Mouse (Mus musculus): Measurements from ENCODE around the gene Ccdc65. TPM values are rescaled to one million over a fixed set of nuclear protein-coding genes. Genes with fewer than 3 reads are reported as not detected.

The Ccdc65 gene
- total and polyA plus RNA-seq, 3 experiments, result 0.13 TPM; not detected in 2

DNA sequence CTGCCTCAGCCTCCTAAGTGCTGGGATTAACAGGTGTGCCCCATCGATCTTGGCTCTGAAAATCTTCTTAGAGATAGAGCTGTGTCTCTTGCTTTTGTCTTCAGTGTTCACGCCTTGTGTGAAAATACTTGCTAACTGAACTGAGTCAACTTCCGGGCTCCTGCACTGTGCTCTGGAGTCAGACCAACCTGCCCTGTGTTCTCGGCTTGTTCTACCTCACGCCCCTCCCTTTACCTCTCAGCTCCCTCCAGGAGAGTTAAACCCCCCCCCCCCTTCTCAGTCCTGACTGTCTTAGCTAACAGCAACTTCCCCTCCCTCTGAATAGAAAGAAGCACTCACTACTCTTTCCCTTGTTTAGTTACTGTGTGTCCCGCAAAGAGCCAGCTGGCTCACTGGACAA is 22.8 kb downstream of the Ccdc65 start:
- DNase-seq (ENCODE audit: low read depth, low spot score), result no peak
- no peak overlapping the region for H3K9ac ChIP-seq (ENCODE audit: control insufficient read depth, low read depth, low read length, poor library complexity, severe bottlenecking)
- H3K27me3 ChIP-seq (ENCODE audit: control insufficient read depth in 1 of 2, insufficient read depth in 2 of 2, low read length in 2 of 2), result no peaks in the 10 kb centered on the region
- no peak overlapping the region for H3K4me3 ChIP-seq (ENCODE audit: control insufficient read depth in 1 of 2, insufficient read depth in 1 of 2, low read depth in 2 of 2, low read length in 2 of 2)
- no peak overlapping the region for H3K27ac ChIP-seq (ENCODE audit: control insufficient read depth, low read depth, low read length)
- no peak for TF ChIP-seq SMC3 (IDR thresholded peaks at IDR 0.05; ENCODE audit: low read depth, low read length)
- no peak for TF ChIP-seq GATA1 (IDR thresholded peaks at IDR 0.05; ENCODE audit: low read depth, low read length)
- TF ChIP-seq E2F4 (IDR thresholded peaks at IDR 0.05; ENCODE audit: borderline replicate concordance, low read depth, low read length), result no peak
- no peak for TF ChIP-seq MAFK (IDR thresholded peaks at IDR 0.05; ENCODE audit: borderline replicate concordance, low read depth, low read length)
- TF ChIP-seq NELFE (IDR thresholded peaks at IDR 0.05; ENCODE audit: low read depth, low read length), result no peak
- no peak for TF ChIP-seq UBTF (IDR thresholded peaks at IDR 0.05; ENCODE audit: borderline replicate concordance, insufficient read depth, low read depth, low read length)
- TF ChIP-seq RCOR1 (IDR thresholded peaks at IDR 0.05; ENCODE audit: low read depth, low read length), result no peak
- no peak for TF ChIP-seq JUND (IDR thresholded peaks at IDR 0.05; ENCODE audit: low read depth, low read length)
- no peak for TF ChIP-seq ZNF384 (IDR thresholded peaks at IDR 0.05; ENCODE audit: low read depth, low read length)
- no peak for TF ChIP-seq MEF2A (IDR thresholded peaks at IDR 0.05; ENCODE audit: extremely low read depth, insufficient replicate concordance, low read depth, low read length, poor library complexity, severe bottlenecking)
- TF ChIP-seq ETS1 (IDR thresholded peaks at IDR 0.05; ENCODE audit: low read depth, low read length), result no peak
- TF ChIP-seq POLR2A (IDR thresholded peaks at IDR 0.05; ENCODE audit: control insufficient read depth in 1 of 2, insufficient read depth in 1 of 2, low read depth in 1 of 2, low read length in 2 of 2, poor library complexity in 1 of 2), result no peak
- no peak for TF ChIP-seq ZMIZ1 (IDR thresholded peaks at IDR 0.05; ENCODE audit: low read depth, low read length)
- TF ChIP-seq CHD1 (IDR thresholded peaks at IDR 0.05; ENCODE audit: low read depth, low read length), result no peak
- TF ChIP-seq ZC3H11A (IDR thresholded peaks at IDR 0.05; ENCODE audit: low read depth, low read length), result no peak
- TF ChIP-seq MYC (IDR thresholded peaks at IDR 0.05; ENCODE audit: low read depth, low read length), result no peak
- H3K79me2 ChIP-seq (ENCODE audit: control insufficient read depth, insufficient read depth, low read length, poor library complexity), result peaks cover 11% of the 10 kb centered on the region
- H3K9me3 ChIP-seq (replicated peaks; ENCODE audit: insufficient read depth, low read length), result no peaks in the 10 kb centered on the region
- H3K36me3 ChIP-seq (ENCODE audit: control insufficient read depth in 1 of 2, insufficient read depth in 2 of 2, low read length in 2 of 2), result peaks cover 0 to 13% of the 10 kb centered on the region in 2 experiments; a peak in 2 of 4 replicates
- H3K4me1 ChIP-seq (ENCODE audit: control insufficient read depth in 1 of 2, insufficient read depth in 2 of 2, low read length in 2 of 2), result peaks cover 6 to 32% of the 10 kb centered on the region in 2 experiments

DNA sequence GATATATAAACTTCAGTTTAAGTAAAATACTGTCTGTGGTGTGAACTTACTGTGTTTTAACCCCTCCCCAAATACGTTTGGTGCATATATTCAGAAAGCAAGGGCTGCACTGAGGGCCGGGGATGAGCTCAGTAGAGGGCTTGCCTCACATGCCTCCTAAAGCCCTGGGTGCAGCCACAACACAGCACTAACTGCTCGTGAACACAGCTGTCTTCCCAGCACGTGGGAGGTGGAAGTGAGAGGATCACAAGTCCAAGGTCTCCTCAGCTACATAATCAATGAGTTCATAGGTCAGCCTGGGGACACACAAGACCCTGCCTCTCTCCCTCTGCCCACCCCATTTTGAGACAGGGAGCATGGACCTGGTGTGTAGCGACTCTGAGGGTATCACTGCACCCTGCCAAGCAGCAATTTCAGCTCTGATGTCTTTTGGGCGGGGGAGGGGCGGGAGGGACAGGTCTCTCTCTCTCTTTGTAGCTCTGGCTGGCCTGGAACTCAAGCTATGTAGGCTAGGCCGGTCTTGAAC is 24.1 kb downstream of the Ccdc65 start:
- H3K36me3 ChIP-seq (ENCODE audit: control insufficient read depth in 1 of 2, insufficient read depth in 2 of 2, low read length in 2 of 2), result peaks cover 0 to 13% of the 10 kb centered on the region in 2 experiments; a peak in 2 of 4 replicates
- H3K4me1 ChIP-seq (ENCODE audit: control insufficient read depth in 1 of 2, insufficient read depth in 2 of 2, low read length in 2 of 2), result peaks cover 6 to 23% of the 10 kb centered on the region in 2 experiments
- peaks cover 7% of the 10 kb centered on the region; the same call in 1 of the 2 replicates for H3K79me2 ChIP-seq (ENCODE audit: control insufficient read depth, insufficient read depth, low read length, poor library complexity)
- DNase-seq (ENCODE audit: low read depth, low spot score), result no peak
- H3K4me3 ChIP-seq (ENCODE audit: control insufficient read depth in 1 of 2, insufficient read depth in 1 of 2, low read depth in 2 of 2, low read length in 2 of 2), result no peak overlapping the region
- no peak overlapping the region for H3K27ac ChIP-seq (ENCODE audit: control insufficient read depth, low read depth, low read length)
- no peaks in the 10 kb centered on the region for H3K27me3 ChIP-seq (ENCODE audit: control insufficient read depth in 1 of 2, insufficient read depth in 2 of 2, low read length in 2 of 2)
- H3K9ac ChIP-seq (ENCODE audit: control insufficient read depth, low read depth, low read length, poor library complexity, severe bottlenecking), result no peak overlapping the region
- TF ChIP-seq POLR2AphosphoS2 (IDR thresholded peaks at IDR 0.05; ENCODE audit: low read length) (no peak), CHD2 (IDR thresholded peaks at IDR 0.05; ENCODE audit: low read length) (no peak), TAL1 (IDR thresholded peaks at IDR 0.05; ENCODE audit: low read length) (no peak), BHLHE40 (IDR thresholded peaks at IDR 0.05; ENCODE audit: borderline replicate concordance, low read depth, low read length) (no peak), POLR2A (IDR thresholded peaks at IDR 0.05; ENCODE audit: control insufficient read depth in 1 of 2, insufficient read depth in 1 of 2, low read depth in 1 of 2, low read length in 2 of 2, poor library complexity in 1 of 2) (no peak), E2F4 (IDR thresholded peaks at IDR 0.05; ENCODE audit: borderline replicate concordance, low read depth, low read length) (no peak), TCF12 (IDR thresholded peaks at IDR 0.05; ENCODE audit: low read depth, low read length) (no peak), JUND (IDR thresholded peaks at IDR 0.05; ENCODE audit: low read depth, low read length) (no peak), ZNF384 (IDR thresholded peaks at IDR 0.05; ENCODE audit: low read depth, low read length) (no peak), SIN3A (IDR thresholded peaks at IDR 0.05; ENCODE audit: low read length) (no peak), USF1 (IDR thresholded peaks at IDR 0.05; ENCODE audit: low read depth, low read length) (no peak), SMC3 (IDR thresholded peaks at IDR 0.05; ENCODE audit: low read depth, low read length) (no peak)
- no peaks in the 10 kb centered on the region for H3K9me3 ChIP-seq (replicated peaks; ENCODE audit: insufficient read depth, low read length)
